Mouse (Mus musculus): Measurements from ENCODE around the gene Dync1i1.

Gene Dync1i1

GRCm38 (mm10) chr6:5770283-5770682 lies 44.8 kb downstream of the Dync1i1 start:
- no peak for DNase-seq (ENCODE audit: low read depth, low spot score)

GRCm38 (mm10) chr6:5775461-5775860 lies 50.0 kb downstream of the Dync1i1 start:
- no peak for DNase-seq (ENCODE audit: low read depth, low spot score)

GRCm38 (mm10) chr6:5781752-5782151 lies 56.3 kb downstream of the Dync1i1 start:
- no peak for DNase-seq (ENCODE audit: low read depth, low spot score)

GRCm38 (mm10) chr6:5783830-5784229 lies 58.4 kb downstream of the Dync1i1 start:
- DNase-seq (ENCODE audit: low read depth, low spot score): no peak

GRCm38 (mm10) chr6:5790607-5791006 lies 65.2 kb downstream of the Dync1i1 start:
- no peak for DNase-seq (ENCODE audit: low read depth, low spot score)

GRCm38 (mm10) chr6:5794106-5794753 lies 68.8 kb downstream of the Dync1i1 start:
- DNase-seq (ENCODE audit: low read depth, low spot score): no peak

- no peak for DNase-seq (ENCODE audit: low read depth, low spot score)
Observed at GRCm38 (mm10) chr6:5795314-5795713, 69.9 kb downstream of the Dync1i1 start.

- peak; percentile 43 for DNase-seq (ENCODE audit: low read depth, low spot score)
Observed at GRCm38 (mm10) chr6:5802124-5802839, 76.8 kb downstream of the Dync1i1 start.

- DNase-seq (ENCODE audit: low read depth, low spot score): no peak
Observed at GRCm38 (mm10) chr6:5802840-5803491, 77.5 kb downstream of the Dync1i1 start.

- DNase-seq (ENCODE audit: low read depth, low spot score): no peak
Observed at GRCm38 (mm10) chr6:5808008-5808421, 82.6 kb downstream of the Dync1i1 start.

- no peak for DNase-seq (ENCODE audit: low read depth, low spot score)
Observed at GRCm38 (mm10) chr6:5812076-5812475, 86.6 kb downstream of the Dync1i1 start.

- DNase-seq (ENCODE audit: low read depth, low spot score): no peak
Observed at GRCm38 (mm10) chr6:5819674-5820073, 94.2 kb downstream of the Dync1i1 start.

GRCm38 (mm10) chr6:5825461-5825860 lies 100.0 kb downstream of the Dync1i1 start:
- no peak for DNase-seq (ENCODE audit: low read depth, low spot score)

GRCm38 (mm10) chr6:5827064-5827463 lies 101.6 kb downstream of the Dync1i1 start:
- no peak for DNase-seq (ENCODE audit: low read depth, low spot score)

GRCm38 (mm10) chr6:5828409-5828974 lies 103.1 kb downstream of the Dync1i1 start:
- no peak for DNase-seq (ENCODE audit: low read depth, low spot score)

- DNase-seq (ENCODE audit: low read depth, low spot score): no peak
Observed at GRCm38 (mm10) chr6:5829148-5829547, 103.7 kb downstream of the Dync1i1 start.

- DNase-seq (ENCODE audit: low read depth, low spot score): no peak
Observed at GRCm38 (mm10) chr6:5830717-5831116, 105.3 kb downstream of the Dync1i1 start.

- DNase-seq (ENCODE audit: low read depth, low spot score): no peak
Observed at GRCm38 (mm10) chr6:5831233-5831632, 105.8 kb downstream of the Dync1i1 start.

GRCm38 (mm10) chr6:5832838-5833237 lies 107.4 kb downstream of the Dync1i1 start:
- no peak for DNase-seq (ENCODE audit: low read depth, low spot score)

- DNase-seq (ENCODE audit: low read depth, low spot score): no peak
Observed at GRCm38 (mm10) chr6:5842466-5842865, 117.0 kb downstream of the Dync1i1 start.

GRCm38 (mm10) chr6:5846154-5846553 lies 120.7 kb downstream of the Dync1i1 start:
- DNase-seq (ENCODE audit: low read depth, low spot score): no peak

GRCm38 (mm10) chr6:5854048-5854836 lies 128.8 kb downstream of the Dync1i1 start:
- DNase-seq (ENCODE audit: low read depth, low spot score): no peak
